Mouse (Mus musculus) right cerebral cortex, postnatal 10 days (tissue): Measurements from ENCODE around the gene Hils1.
A peak's percentile ranks its signal among the peaks of the same experiment; 100 is the strongest.
"Not testable (repeated sequence)": the region's sequence is repeated elsewhere in the genome, so short reads cannot be mapped to it uniquely, and the experiment has no call there.

Experiments
- DNase-seq, 2 experiments: peaks; one replicate each; pipeline ENCODE4 v3.0.0; 2021; ENCODE audit warnings: low spot score in 2 of 2

Gene Hils1

GRCm38 (mm10) chr11:95004136-95004936, 36.9 kb downstream of the Hils1 start:
- no peak for DNase-seq

GRCm38 (mm10) chr11:95004937-95005198, 37.5 kb downstream of the Hils1 start:
- no peak for DNase-seq

GRCm38 (mm10) chr11:95006038-95006437, 38.6 kb downstream of the Hils1 start:
- no peak for DNase-seq

- peak; percentile 86 for DNase-seq
Measured at GRCm38 (mm10) chr11:95006525-95007219, 39.3 kb downstream of the Hils1 start.

- DNase-seq, result no peak
Measured at GRCm38 (mm10) chr11:95007418-95007817, 40.0 kb downstream of the Hils1 start.

- DNase-seq, result peak in 1 of 2 experiments; percentile 53
Measured at GRCm38 (mm10) chr11:95008661-95009628, 41.6 kb downstream of the Hils1 start.

GRCm38 (mm10) chr11:95009629-95010014, 42.2 kb downstream of the Hils1 start, which contains the start of gene Samd14:
Gene Samd14 (plus strand): TSS chr11:95009879.
- DNase-seq, result peak; percentile 90 to 91

- DNase-seq, result peak; percentile 81 to 83
Measured at GRCm38 (mm10) chr11:95010141-95010739, 42.8 kb downstream of the Hils1 start.

- DNase-seq, result not testable (repeated sequence)
Measured at GRCm38 (mm10) chr11:95010841-95011403, 43.5 kb downstream of the Hils1 start.

GRCm38 (mm10) chr11:95011416-95011815, 44.0 kb downstream of the Hils1 start:
- no peak for DNase-seq

- no peak for DNase-seq
Measured at GRCm38 (mm10) chr11:95012075-95012474, 44.7 kb downstream of the Hils1 start.

GRCm38 (mm10) chr11:95012487-95012886, 45.1 kb downstream of the Hils1 start:
- DNase-seq, result no peak

GRCm38 (mm10) chr11:95015484-95015883, 48.1 kb downstream of the Hils1 start:
- DNase-seq, result no peak
